Mouse (Mus musculus) heart, postnatal 0 days (tissue): ENCODE measurements around the gene Tet2.

Experiments used
- CTCF ChIP-seq: IDR thresholded peaks from 2 replicates; pipeline ENCODE4 v1.5.1; 2016; ENCODE audit warnings: antibody characterized with exemption, control low read depth, low read depth
- EP300 ChIP-seq: IDR thresholded peaks from 2 replicates; pipeline ENCODE4 v1.6.1; 2016; ENCODE audit warnings: antibody characterized with exemption, low read depth

GRCm38 (mm10) chr3:133414747-133415146 is 130.2 kb downstream of the Tet2 start:
- TF ChIP-seq CTCF (no peak), EP300 (no peak)
